Mouse (Mus musculus) hematopoietic stem cell, adult 5-6 weeks (primary cell): ENCODE data around the gene Wdr78. TPM values are rescaled to one million over a fixed set of nuclear protein-coding genes. Genes with fewer than 3 reads are reported as not detected.

Experiments
- ATAC-seq, 2 experiments: fragments of 125-278 bp in 1 of 2; replicated peaks in 1 of 2; 2 replicates each; pipeline ENCODE4 v1.8.0; 2016 to 2017; ENCODE audit warnings: inconsistent platforms in 2 of 2, mild to moderate bottlenecking in 2 of 2, moderate number of reproducible peaks in 2 of 2, low read depth in 1 of 2, moderate TSS enrichment in 1 of 2; ENCODE audit not compliant: low FRiP score in 2 of 2, poor library complexity in 2 of 2, severe bottlenecking in 2 of 2, insufficient read depth in 1 of 2, low TSS enrichment in 1 of 2
- total RNA-seq: library from RNA; stranded (forward); fragments of 172-1452, 232-1000 nt; gene quantifications from 2 replicates; pipeline ENCODE4 v1.2.3, GENCODE M21; 2017

Gene Wdr78
- 5.4 and 6.6 TPM in 2 replicates for total RNA-seq

DNA sequence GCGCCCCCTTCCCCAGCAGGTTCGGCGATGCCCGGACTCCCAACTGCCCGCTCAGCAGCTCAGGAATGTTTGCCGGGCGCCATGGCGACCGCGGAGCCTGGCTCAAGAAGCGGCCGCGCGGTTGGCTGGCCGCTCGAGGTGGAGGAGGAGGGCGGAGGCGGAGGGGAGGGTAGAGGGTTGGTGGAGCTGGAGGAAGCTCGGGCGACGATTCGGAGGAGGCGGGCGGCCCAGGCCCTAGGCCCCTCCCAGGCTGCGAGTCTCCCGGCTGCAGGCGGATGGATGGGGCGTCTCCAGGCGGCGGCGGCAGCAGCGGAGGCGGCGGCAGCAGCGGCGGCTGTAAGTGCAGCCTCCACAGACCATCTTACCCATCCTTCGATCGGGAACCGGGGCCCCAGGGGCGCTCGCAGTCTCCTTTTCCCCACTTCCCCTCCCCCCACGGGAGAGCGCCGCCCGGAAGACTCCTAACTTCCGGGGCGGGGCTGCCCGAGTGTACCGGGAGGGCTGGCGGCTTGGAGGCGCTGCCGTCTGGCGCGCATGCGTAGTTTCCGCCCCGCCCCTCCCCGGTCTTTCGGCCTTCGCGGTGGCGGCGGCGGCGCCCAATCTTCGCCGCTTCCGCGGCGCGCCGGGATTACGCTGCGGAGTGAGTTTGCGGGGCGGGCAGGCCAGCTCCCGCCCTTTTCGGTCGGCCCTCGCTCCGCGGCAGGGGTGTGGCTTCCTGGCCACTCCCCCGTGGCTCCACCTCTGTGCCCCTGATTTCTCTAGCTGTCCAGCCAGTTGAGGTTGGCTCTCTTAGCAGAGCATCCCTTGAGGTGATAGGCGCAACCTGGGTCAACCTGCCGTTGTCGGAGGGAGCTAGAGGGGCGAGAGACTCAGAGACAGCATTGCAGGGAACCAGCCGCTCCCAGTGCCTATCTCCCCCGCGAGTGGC lies at the start of gene Wdr78, which contains the start of gene Mier1:
TSS of gene Wdr78 (minus strand) at position 372 of the 928 bp plus-strand sequence.
TSS of gene Mier1 (plus strand) at position 207 of the 928 bp plus-strand sequence.
- ATAC-seq = peak; percentile 93 to 97

DNA sequence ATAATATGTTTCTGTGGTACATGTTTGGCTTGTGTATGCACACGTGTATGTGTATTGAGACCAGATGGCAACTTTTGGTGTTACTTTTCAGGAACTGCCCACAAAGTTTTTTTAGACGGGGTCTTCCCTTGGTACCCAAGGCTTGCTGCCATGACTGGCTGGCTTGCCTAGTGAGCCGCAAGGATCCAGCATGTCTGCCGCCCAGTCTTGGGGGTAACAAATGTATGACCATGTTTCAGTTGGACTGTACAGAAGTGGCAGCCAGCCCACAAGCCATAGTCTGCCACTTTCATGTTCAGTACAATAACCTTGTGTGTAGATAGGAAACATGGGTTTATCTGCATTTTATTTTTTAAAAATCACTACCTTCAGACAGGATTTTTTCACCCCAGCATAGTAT lies 44.4 kb upstream of the Wdr78 start:
- no peak for ATAC-seq

GRCm38 (mm10) chr4:103151946-103152345 lies 37.6 kb upstream of the Wdr78 start:
- no peak for ATAC-seq

GRCm38 (mm10) chr4:103146339-103146738 lies 32.0 kb upstream of the Wdr78 start:
- ATAC-seq = peak; percentile 75; a peak in 3 of 4 replicates

GRCm38 (mm10) chr4:103136946-103137345 lies 22.6 kb upstream of the Wdr78 start:
- no peak for ATAC-seq

DNA sequence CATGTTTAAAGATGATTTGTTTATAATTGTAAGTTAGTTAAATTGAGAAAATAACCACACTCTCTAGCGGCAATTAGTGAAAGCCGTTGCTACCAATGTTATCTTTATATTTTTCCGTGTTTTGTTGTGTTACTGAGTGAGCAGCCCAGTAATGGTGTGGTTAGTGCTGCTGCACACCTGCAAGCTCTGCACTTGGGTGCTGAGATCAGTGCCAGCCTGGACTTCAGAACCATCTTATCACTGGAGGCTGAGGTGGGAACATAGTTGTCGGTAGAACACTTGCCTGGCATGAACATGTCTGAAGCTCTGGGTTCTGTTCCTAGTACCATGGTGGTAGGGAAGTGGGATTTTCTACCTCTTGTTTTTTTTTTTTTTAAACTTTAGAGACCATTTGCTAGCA lies 12.2 kb upstream of the Wdr78 start:
- no peak for ATAC-seq

- no peak for ATAC-seq
Measured at GRCm38 (mm10) chr4:103123606-103124005, 9.3 kb upstream of the Wdr78 start.

DNA sequence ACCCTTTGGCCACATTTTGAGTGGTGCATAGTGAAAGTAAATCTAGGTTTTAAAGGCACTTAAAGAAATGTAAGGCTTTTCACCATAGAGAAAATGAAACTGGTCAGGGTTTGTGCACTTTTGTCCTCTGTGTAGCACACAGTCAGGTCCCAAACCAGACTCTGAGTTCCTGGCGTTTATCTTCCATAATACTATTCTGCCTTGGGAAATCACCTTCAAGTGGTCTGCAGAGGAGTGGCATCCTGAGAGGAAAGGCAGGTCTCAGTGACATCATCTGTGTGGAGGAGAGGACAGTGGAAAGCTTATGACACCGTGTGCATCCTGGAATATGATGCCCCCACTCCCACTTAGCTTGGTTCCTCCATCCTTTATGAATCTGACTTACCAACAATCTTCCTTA lies 8.7 kb upstream of the Wdr78 start:
- ATAC-seq = peak; percentile 8 to 48; a peak in 3 of 4 replicates

GRCm38 (mm10) chr4:103120874-103121389 lies 6.6 kb upstream of the Wdr78 start:
- ATAC-seq = no peak

DNA sequence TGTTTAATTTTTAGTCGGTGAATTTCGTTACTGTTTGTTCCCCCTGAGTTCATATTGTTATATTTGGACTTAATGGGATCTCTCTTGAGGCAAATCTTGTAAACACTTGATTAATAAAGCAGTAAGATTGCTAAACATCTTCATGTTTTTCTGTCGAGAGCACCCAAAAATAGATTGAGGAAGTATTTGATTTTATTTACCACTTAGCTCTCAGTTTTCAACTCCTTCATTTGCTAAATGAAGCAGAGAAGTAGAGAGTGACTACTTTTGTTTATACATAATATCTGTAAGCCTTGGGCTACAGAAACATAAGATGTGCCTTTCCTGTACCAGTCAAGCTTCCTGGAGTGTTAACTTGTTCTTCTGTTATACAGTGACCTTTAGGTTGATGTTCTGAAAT lies 6.0 kb upstream of the Wdr78 start:
- no peak for ATAC-seq

DNA sequence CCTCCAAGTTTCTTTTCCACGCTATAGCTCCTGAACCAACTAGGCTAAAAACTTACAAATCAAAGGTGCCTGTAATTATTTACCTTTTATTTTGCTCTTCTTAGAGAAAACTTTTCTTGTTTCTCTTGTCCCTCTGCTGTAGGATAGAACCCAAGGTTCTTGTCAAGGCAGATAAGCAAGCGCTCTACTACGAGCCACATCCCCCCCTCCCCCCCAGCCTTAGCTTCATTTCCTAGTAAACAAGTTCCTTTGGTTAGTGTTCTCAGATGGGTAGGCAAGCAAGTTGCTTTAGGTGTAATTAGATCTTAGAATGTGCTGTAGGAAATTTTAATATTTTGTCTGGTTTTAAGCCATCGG lies 5.7 kb upstream of the Wdr78 start:
- ATAC-seq = no peak

GRCm38 (mm10) chr4:103119229-103120027 lies 5.1 kb upstream of the Wdr78 start:
- peak; percentile 28 to 33 for ATAC-seq

GRCm38 (mm10) chr4:103118888-103119228 lies 4.5 kb upstream of the Wdr78 start:
- 0 out of 4 replicates have a peak, but pooled peaks of 1 of the 2 experiments have one; percentile 0 for ATAC-seq

- ATAC-seq = no peak
Measured at GRCm38 (mm10) chr4:103113402-103113801, 953 bp downstream of the Wdr78 start.

DNA sequence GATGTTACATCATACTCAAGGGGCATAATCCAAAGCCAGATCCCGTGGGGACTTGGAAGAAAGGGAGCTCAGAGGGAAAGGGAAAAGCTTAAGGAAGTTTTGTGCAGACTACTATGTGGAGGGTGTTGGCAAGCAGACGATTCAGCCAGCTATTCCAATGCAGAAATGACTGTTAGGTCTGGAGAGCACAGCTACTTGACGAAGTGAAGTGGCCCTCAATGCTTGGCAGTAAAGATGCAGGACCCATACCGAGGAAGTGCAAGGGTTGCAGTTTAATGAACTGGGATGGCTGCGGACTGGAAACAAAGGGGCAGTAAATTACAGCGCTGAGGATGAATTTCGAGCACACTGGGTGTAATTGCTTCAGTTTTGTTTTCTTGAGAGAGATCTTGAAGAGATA lies 1.7 kb downstream of the Wdr78 start:
- ATAC-seq = no peak

- ATAC-seq = no peak
Measured at GRCm38 (mm10) chr4:103098532-103098931, 15.8 kb downstream of the Wdr78 start.

DNA sequence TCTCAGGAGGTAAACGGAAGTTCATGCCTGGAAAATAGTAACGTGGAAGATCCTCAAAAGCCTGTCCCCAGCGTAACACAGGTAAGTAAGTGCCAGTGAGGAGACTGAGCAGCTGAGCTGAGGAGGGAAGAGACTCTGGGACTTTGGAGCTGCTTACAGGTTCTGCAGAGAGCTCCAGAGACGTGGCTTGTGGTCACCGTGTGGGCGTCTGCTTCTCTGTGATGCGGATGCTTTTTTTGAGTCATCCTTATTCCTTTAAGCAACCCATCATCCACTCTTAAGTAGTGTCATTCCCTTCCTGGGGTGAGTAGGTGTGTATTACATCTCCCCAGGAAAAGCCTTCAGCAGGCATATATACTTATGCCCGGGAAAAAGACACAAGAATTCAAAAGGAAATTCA lies 18.4 kb downstream of the Wdr78 start:
- ATAC-seq = no peak

- ATAC-seq = no peak
Measured at GRCm38 (mm10) chr4:103085237-103085636, 29.1 kb downstream of the Wdr78 start.
